ENCODE assay signal across 11 mouse cellular contexts in genomic region chr16:30499126-30499857, GRCm38 (mm10). TPM values are rescaled to one million over a fixed set of nuclear protein-coding genes. Genes with fewer than 3 reads are reported as not detected.
DNase-seq lines count a peak whose midpoint lies in the region; ATAC-seq and TF ChIP-seq lines count a peak whose summit lies in the region.
"Had no signal": no experiment of that assay in that cellular context is flagged by ENCODE, and none has a peak within 500 bp of the region (broad histone marks: within the 10 kb centered on the region; RNA-seq: fewer than 3 reads in every experiment).

No protein-coding gene starts in this region.

- peak overlapping the region; percentile 15; the same call in 1 of the 2 replicates for H3K4me2 ChIP-seq in kidney, embryonic 14.5 days (replicated peaks; ENCODE audit: low read depth, low read length)
- peak overlapping the region; percentile 39 for H3K4me2 ChIP-seq in limb, embryonic 13.5 days (replicated peaks)

- no peak for DNase-seq in kidney, adult 11 months
- no peak for DNase-seq in ES-E14 (ENCODE audit: low read depth, low spot score)
- peak; percentile 57 for DNase-seq in embryonic facial prominence, embryonic 10.5 days (ENCODE audit: low spot score)
- no peak for DNase-seq in thymus, postnatal 0 days (ENCODE audit: low spot score)
- no peak for DNase-seq in right cerebral cortex, postnatal 10 days (ENCODE audit: low spot score in 2 of 2)
- DNase-seq in spleen, adult 12 weeks (ENCODE audit: low spot score), result no peak
- DNase-seq: midbrain, embryonic 14.5 days; spleen, adult 18-20 months had no signal

- no peak overlapping the region for H3K9ac ChIP-seq in kidney, embryonic 14.5 days (ENCODE audit: low read depth, low read length)
- peak overlapping the region; percentile 2 for H3K9ac ChIP-seq in ES-E14 (ENCODE audit: insufficient read depth, low read depth, low read length, poor library complexity, severe bottlenecking)
- no peak overlapping the region; the same call in 1 of the 2 replicates for H3K9ac ChIP-seq in limb, embryonic 13.5 days

- H3K4me1 ChIP-seq in kidney, embryonic 14.5 days (ENCODE audit: control insufficient read depth, insufficient read depth, low read length), result peaks cover 19% of the 10 kb centered on the region
- H3K4me1 ChIP-seq in ES-E14 (ENCODE audit: control insufficient read depth in 2 of 2, insufficient read depth in 2 of 2, low read length in 2 of 2, poor library complexity in 1 of 2), result peaks cover 1 to 8% of the 10 kb centered on the region in 2 experiments; a peak in 2 of 4 replicates
- peaks cover 31% of the 10 kb centered on the region for H3K4me1 ChIP-seq in embryonic facial prominence, embryonic 10.5 days
- peaks cover 16% of the 10 kb centered on the region for H3K4me1 ChIP-seq in limb, embryonic 13.5 days

- in situ Hi-C loops in ES-E14 (cut with MboI; ENCODE audit: low sequenced_read_pairs in 2 of 2, unreplicated experiment in 2 of 2), result no loop called here

- no peaks in the 10 kb centered on the region for H3K27me3 ChIP-seq in kidney, embryonic 14.5 days (ENCODE audit: control insufficient read depth, insufficient read depth, low read length)
- peaks cover 13% of the 10 kb centered on the region for H3K27me3 ChIP-seq in embryonic facial prominence, embryonic 10.5 days (replicated peaks; ENCODE audit: low read depth, poor library complexity, severe bottlenecking)
- H3K27me3 ChIP-seq in limb, embryonic 13.5 days, result no peaks in the 10 kb centered on the region
- H3K27me3 ChIP-seq: Patski had no signal

- peak; percentile 53 for ATAC-seq in kidney, embryonic 14.5 days (ENCODE audit: low FRiP score, low TSS enrichment)
- ATAC-seq in limb, embryonic 13.5 days (ENCODE audit: low FRiP score, low read depth), result peak; percentile 41
- ATAC-seq: Patski had no signal

- no peak overlapping the region for H3K4me3 ChIP-seq in kidney, embryonic 14.5 days (ENCODE audit: low read length)
- H3K4me3 ChIP-seq in ES-E14 (ENCODE audit: insufficient read depth in 1 of 2, low read depth in 1 of 2, low read length in 2 of 2, poor library complexity in 1 of 2, severe bottlenecking in 1 of 2), result peak overlapping the region in 1 of 2 experiments; percentile 5; a peak in 1 of 4 replicates
- H3K4me3 ChIP-seq in embryonic facial prominence, embryonic 10.5 days, result peak overlapping the region; percentile 38
- H3K4me3 ChIP-seq in limb, embryonic 13.5 days, result no peak overlapping the region

- H3K27ac ChIP-seq in kidney, embryonic 14.5 days (ENCODE audit: low read depth, low read length), result peak overlapping the region; percentile 67; the same call in 1 of the 2 replicates
- no peak overlapping the region for H3K27ac ChIP-seq in ES-E14 (ENCODE audit: insufficient read depth, low read depth, low read length, poor library complexity, severe bottlenecking)
- peak overlapping the region; percentile 76 for H3K27ac ChIP-seq in embryonic facial prominence, embryonic 10.5 days (replicated peaks)
- H3K27ac ChIP-seq in limb, embryonic 13.5 days, result 0 out of 2 replicates have a peak overlapping the region, but pooled peaks have one; percentile 3

- no peaks in the 10 kb centered on the region for H3K9me3 ChIP-seq in kidney, embryonic 14.5 days (ENCODE audit: control insufficient read depth, low read length)
- no peaks in the 10 kb centered on the region for H3K9me3 ChIP-seq in ES-E14 (ENCODE audit: control insufficient read depth, insufficient read depth, low read depth, low read length)
- no peaks in the 10 kb centered on the region for H3K9me3 ChIP-seq in embryonic facial prominence, embryonic 10.5 days
- no peaks in the 10 kb centered on the region for H3K9me3 ChIP-seq in limb, embryonic 13.5 days

- H3K36me3 ChIP-seq in kidney, embryonic 14.5 days (ENCODE audit: control insufficient read depth, insufficient read depth, low read length), result no peaks in the 10 kb centered on the region
- H3K36me3 ChIP-seq in ES-E14 (ENCODE audit: control insufficient read depth, insufficient read depth, low read length, poor library complexity, severe bottlenecking), result no peaks in the 10 kb centered on the region
- no peaks in the 10 kb centered on the region for H3K36me3 ChIP-seq in embryonic facial prominence, embryonic 10.5 days (replicated peaks)
- no peaks in the 10 kb centered on the region for H3K36me3 ChIP-seq in limb, embryonic 13.5 days

- WGBS in kidney, embryonic 14.5 days, result 12% methylated on average over 16 of the region's 16 CpGs
- WGBS in embryonic facial prominence, embryonic 10.5 days, result 18% methylated on average over 16 of the region's 16 CpGs
- WGBS in limb, embryonic 13.5 days, result 16% methylated on average over 16 of the region's 16 CpGs

TF ChIP-seq in ES-E14, 5 proteins besides CTCF, POLR2A, EP300 and RAD21:
- TF ChIP-seq ZNF384 (IDR thresholded peaks at IDR 0.05; ENCODE audit: low read depth, low read length) (no peak), ZC3H11A (IDR thresholded peaks at IDR 0.05; ENCODE audit: borderline replicate concordance, low read depth, low read length) (no peak)
TF ChIP-seq in ES-E14: peak in this region for 0.

RNA-seq across cellular contexts. Expression of gene Tmem44, which starts 51.4 kb away (rescaled TPM):
- polyA plus RNA-seq in kidney, embryonic 14.5 days (2014; fragmentation: Nextera tagmentation; extraction: Ambion mirVana), result 14.1 and 15.1 TPM in 2 replicates
- total RNA-seq in ES-E14 (2012; rRNA removed), result 4.2 and 9.2 TPM in 2 replicates
- polyA plus RNA-seq in embryonic facial prominence, embryonic 10.5 days (2016; fragmentation: Nextera tagmentation; extraction: Ambion mirVana), result 25.1 and 25.2 TPM in 2 replicates
- polyA plus RNA-seq in limb, embryonic 13.5 days (2015; fragmentation: Nextera tagmentation; extraction: Ambion mirVana), result 26.0 and 29.2 TPM in 2 replicates
- polyA plus RNA-seq in thymus, postnatal 0 days (2015; fragmentation: Nextera tagmentation; extraction: Ambion mirVana), result 2.1 and 2.2 TPM in 2 replicates
